Mouse (Mus musculus) myocyte (in vitro differentiated cells): ENCODE data around the gene Nelfe. TPM values are rescaled to one million over a fixed set of nuclear protein-coding genes. Genes with fewer than 3 reads are reported as not detected.

Experiments
- H3K27me3 ChIP-seq: one replicate; pipeline ENCODE4 v1.6.1; 2011; ENCODE audit not compliant: control insufficient read depth, insufficient read depth, insufficient read length
- H3K36me3 ChIP-seq: one replicate; pipeline ENCODE4 v1.6.1; 2011; ENCODE audit not compliant: control insufficient read depth, insufficient read depth
- H3K4me2 ChIP-seq: one replicate; pipeline ENCODE4 v1.6.1; 2011; ENCODE audit warnings: low read depth, control low read depth
- H3K4me3 ChIP-seq: one replicate; pipeline ENCODE4 v1.5.1; 2011; ENCODE audit warnings: mild to moderate bottlenecking, control low read depth, moderate library complexity
- H3K79me2 ChIP-seq: one replicate; pipeline ENCODE4 v1.6.1; 2011; ENCODE audit not compliant: control insufficient read depth, insufficient read depth
- H3ac ChIP-seq: one replicate; pipeline ENCODE4 v1.6.1; 2011; ENCODE audit not compliant: control insufficient read depth, insufficient read length
- CEBPB ChIP-seq: IDR thresholded peaks from 2 replicates; pipeline ENCODE4 v1.6.1; 2011; ENCODE audit warnings: mild to moderate bottlenecking, moderate library complexity; ENCODE audit not compliant: poor library complexity, insufficient read depth, severe bottlenecking
- E2F4 ChIP-seq: IDR thresholded peaks from one replicate; pipeline ENCODE4 v1.6.1; 2011; ENCODE audit warnings: mild to moderate bottlenecking, control low read depth, moderate library complexity; ENCODE audit not compliant: insufficient read depth
- MAX ChIP-seq: IDR thresholded peaks from one replicate; pipeline ENCODE4 v1.6.1; 2011; ENCODE audit warnings: low read depth, mild to moderate bottlenecking, control low read depth
- MYOD1 ChIP-seq, 3 experiments: IDR thresholded peaks; one replicate each; pipeline ENCODE4 v1.6.1; 2011; ENCODE audit warnings: control low read depth in 2 of 3, low read depth in 2 of 3, mild to moderate bottlenecking in 2 of 3, moderate library complexity in 1 of 3; ENCODE audit not compliant: insufficient read length in 2 of 3, control insufficient read depth in 1 of 3
- MYOG ChIP-seq, 3 experiments: IDR thresholded peaks; one replicate each; pipeline ENCODE4 v1.6.1; 2011; ENCODE audit warnings: control low read depth in 2 of 3, low read depth in 2 of 3, mild to moderate bottlenecking in 2 of 3; ENCODE audit not compliant: insufficient read length in 2 of 3, control insufficient read depth in 1 of 3, insufficient read depth in 1 of 3
- POLR2A ChIP-seq: IDR thresholded peaks from one replicate; pipeline ENCODE4 v1.6.1; 2011; ENCODE audit warnings: low read depth, mild to moderate bottlenecking, control low read depth, moderate library complexity; ENCODE audit not compliant: insufficient read length
- POLR2AphosphoS2 ChIP-seq: IDR thresholded peaks from one replicate; pipeline ENCODE4 v1.6.1; 2011; ENCODE audit warnings: low read depth, control low read depth; ENCODE audit not compliant: insufficient read length
- REST ChIP-seq: IDR thresholded peaks from one replicate; pipeline ENCODE4 v1.6.1; 2011; ENCODE audit warnings: mild to moderate bottlenecking, control low read depth, moderate library complexity; ENCODE audit not compliant: insufficient read depth, insufficient read length
- SRF ChIP-seq: IDR thresholded peaks from one replicate; pipeline ENCODE4 v1.6.1; 2011; ENCODE audit warnings: low read depth; ENCODE audit not compliant: control insufficient read depth, insufficient read length
- TCF12 ChIP-seq: IDR thresholded peaks from one replicate; pipeline ENCODE4 v1.6.1; 2011; ENCODE audit warnings: mild to moderate bottlenecking, control low read depth; ENCODE audit not compliant: poor library complexity, insufficient read depth, severe bottlenecking
- TCF3 ChIP-seq: IDR thresholded peaks from one replicate; pipeline ENCODE4 v1.6.1; 2011; ENCODE audit warnings: low read depth, control low read depth; ENCODE audit not compliant: insufficient read length
- USF1 ChIP-seq: IDR thresholded peaks from one replicate; pipeline ENCODE4 v1.6.1; 2011; ENCODE audit warnings: low read depth, mild to moderate bottlenecking, control low read depth, moderate library complexity
- polyA plus RNA-seq: library from polyadenylated mRNA; unstranded; fragments of >200 nt; fragmentation: generic; extraction: Trizol; gene quantifications from one replicate; pipeline ENCODE4 v1.2.1, GENCODE M21; 2012; ENCODE audit warnings: missing spikeins

Nelfe gene
- polyA plus RNA-seq, 1 experiment = 60.0 TPM

- Histone ChIP-seq H3K4me2 (no peak overlapping the region), H3K79me2 (peaks cover 33% of the 10 kb centered on the region), H3ac (no peak overlapping the region), H3K36me3 (peaks cover 5% of the 10 kb centered on the region), H3K4me3 (no peak overlapping the region), H3K27me3 (no peaks in the 10 kb centered on the region)
- TF ChIP-seq MYOG (IDR thresholded peaks at IDR 0.05; ENCODE audit: control insufficient read depth in 1 of 3, insufficient read depth in 1 of 3, insufficient read length in 2 of 3, low read depth in 2 of 3) (no peak), E2F4 (no peak), POLR2AphosphoS2 (no peak), MAX (no peak), MYOD1 (IDR thresholded peaks at IDR 0.05; ENCODE audit: control insufficient read depth in 1 of 3, insufficient read length in 2 of 3, low read depth in 2 of 3) (no peak), REST (no peak), SRF (no peak), POLR2A (no peak), CEBPB (no peak), TCF3 (no peak), USF1 (no peak), TCF12 (no peak)
Observed at GRCm38 (mm10) chr17:34838785-34839184, 11.4 kb upstream of the Nelfe start.

GRCm38 (mm10) chr17:34840736-34841307 is 9.4 kb upstream of the Nelfe start:
- peaks cover 17% of the 10 kb centered on the region for H3K79me2 ChIP-seq
- H3K4me2 ChIP-seq = no peak overlapping the region
- H3K4me3 ChIP-seq = no peak overlapping the region
- no peak overlapping the region for H3ac ChIP-seq
- TF ChIP-seq POLR2AphosphoS2 = peak; percentile 26
- TF ChIP-seq E2F4 = no peak
- no peak for TF ChIP-seq TCF3
- H3K27me3 ChIP-seq = no peaks in the 10 kb centered on the region
- H3K36me3 ChIP-seq = peaks cover 5% of the 10 kb centered on the region

- Histone ChIP-seq H3K79me2 (no peaks in the 10 kb centered on the region), H3K36me3 (peaks cover 10% of the 10 kb centered on the region), H3K4me3 (no peak overlapping the region), H3K4me2 (no peak overlapping the region), H3ac (no peak overlapping the region), H3K27me3 (no peaks in the 10 kb centered on the region)
- TF ChIP-seq CEBPB (no peak), E2F4 (no peak), TCF12 (no peak), MYOG (IDR thresholded peaks at IDR 0.05; ENCODE audit: control insufficient read depth in 1 of 3, insufficient read depth in 1 of 3, insufficient read length in 2 of 3, low read depth in 2 of 3) (no peak), REST (no peak)
Observed at GRCm38 (mm10) chr17:34844884-34845283, 5.3 kb upstream of the Nelfe start.

- Histone ChIP-seq H3K36me3 (peaks cover 5% of the 10 kb centered on the region), H3ac (no peak overlapping the region), H3K79me2 (peaks cover 12% of the 10 kb centered on the region), H3K4me2 (no peak overlapping the region), H3K27me3 (no peaks in the 10 kb centered on the region), H3K4me3 (no peak overlapping the region)
- TF ChIP-seq TCF3 (no peak), SRF (no peak), POLR2AphosphoS2 (no peak), MYOD1 (IDR thresholded peaks at IDR 0.05; ENCODE audit: control insufficient read depth in 1 of 3, insufficient read length in 2 of 3, low read depth in 2 of 3) (no peak), TCF12 (no peak), E2F4 (no peak), CEBPB (no peak)
Observed at GRCm38 (mm10) chr17:34847192-34847591, 3.0 kb upstream of the Nelfe start.

GRCm38 (mm10) chr17:34847615-34848014 is 2.6 kb upstream of the Nelfe start:
- no peak overlapping the region for H3K4me2 ChIP-seq
- H3ac ChIP-seq = no peak overlapping the region
- H3K79me2 ChIP-seq = peaks cover 12% of the 10 kb centered on the region
- H3K4me3 ChIP-seq = no peak overlapping the region
- H3K36me3 ChIP-seq = peaks cover 5% of the 10 kb centered on the region
- TF ChIP-seq POLR2A = no peak
- no peak for TF ChIP-seq E2F4
- no peak for TF ChIP-seq SRF
- TF ChIP-seq MAX = no peak
- TF ChIP-seq REST = no peak
- no peak for TF ChIP-seq TCF3
- no peak for TF ChIP-seq TCF12
- TF ChIP-seq USF1 = no peak
- no peak for TF ChIP-seq POLR2AphosphoS2
- no peak for TF ChIP-seq MYOG (IDR thresholded peaks at IDR 0.05; ENCODE audit: control insufficient read depth in 1 of 3, insufficient read depth in 1 of 3, insufficient read length in 2 of 3, low read depth in 2 of 3)
- no peak for TF ChIP-seq MYOD1 (IDR thresholded peaks at IDR 0.05; ENCODE audit: control insufficient read depth in 1 of 3, insufficient read length in 2 of 3, low read depth in 2 of 3)
- TF ChIP-seq CEBPB = no peak
- no peaks in the 10 kb centered on the region for H3K27me3 ChIP-seq
